Mouse (Mus musculus) bone marrow macrophage, adult 2 months (primary cell): ENCODE results near the gene Pla2g4d. TPM values are rescaled to one million over a fixed set of nuclear protein-coding genes. Genes with fewer than 3 reads are reported as not detected.
A peak's percentile ranks its signal among the peaks of the same experiment; 100 is the strongest.

ENCODE experiments used
- H3K27ac ChIP-seq: 2 replicates; pipeline ENCODE4 v1.5.1; 2012; ENCODE audit warnings: low read depth, low read length; ENCODE audit not compliant: insufficient read depth
- H3K4me1 ChIP-seq: 2 replicates; pipeline ENCODE4 v1.6.1; 2012; ENCODE audit warnings: low read length; ENCODE audit not compliant: control insufficient read depth, insufficient read depth
- H3K4me3 ChIP-seq: 2 replicates; pipeline ENCODE4 v1.5.1; 2012; ENCODE audit warnings: mild to moderate bottlenecking, low read length, moderate library complexity; ENCODE audit not compliant: insufficient read depth
- CTCF ChIP-seq: IDR thresholded peaks from 2 replicates; pipeline ENCODE4 v1.5.1; 2012; ENCODE audit warnings: low read depth, mild to moderate bottlenecking, low read length, moderate library complexity
- POLR2A ChIP-seq: IDR thresholded peaks from 2 replicates; pipeline ENCODE4 v1.6.1; 2012; ENCODE audit warnings: mild to moderate bottlenecking, low read depth, low read length, borderline replicate concordance
- polyA plus RNA-seq: library from polyadenylated mRNA; stranded (reverse); fragments of >200 nt; gene quantifications from 2 replicates; pipeline ENCODE4 v1.2.4, GENCODE M21; 2012; ENCODE audit not compliant: missing spikeins, insufficient read depth, insufficient read length

The Pla2g4d gene
- polyA plus RNA-seq, 1 experiment = not detected

- peaks cover 14% of the 10 kb centered on the region for H3K4me1 ChIP-seq
- H3K4me3 ChIP-seq = no peak overlapping the region
- TF ChIP-seq CTCF (no peak), POLR2A (no peak)
- no peak overlapping the region for H3K27ac ChIP-seq
Measured at GRCm38 (mm10) chr2:120291471-120292078, 2.6 kb upstream of the Pla2g4d start.

DNA sequence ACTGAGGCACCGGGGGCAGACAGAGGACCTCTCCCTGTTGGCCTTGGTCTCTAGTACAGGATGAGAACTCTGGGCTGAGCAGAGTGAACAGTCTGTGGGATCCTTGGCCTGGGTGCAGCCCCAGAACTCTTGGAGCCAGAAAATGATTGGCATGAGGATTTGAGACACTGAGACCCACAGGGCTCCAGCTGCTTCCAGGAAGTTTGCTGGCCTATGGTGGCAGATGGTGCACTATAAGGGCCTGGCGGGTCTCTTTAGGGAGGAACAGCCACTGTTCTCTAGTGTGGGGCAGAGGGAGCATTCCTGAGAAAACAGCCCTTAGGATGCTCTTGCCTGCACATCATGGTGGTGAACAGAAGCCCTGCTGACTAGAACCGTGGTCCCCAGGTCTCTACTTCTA lies 596 bp downstream of the Pla2g4d start:
- Histone ChIP-seq H3K4me1 (peaks cover 6% of the 10 kb centered on the region), H3K27ac (no peak overlapping the region), H3K4me3 (no peak overlapping the region)
- TF ChIP-seq CTCF = no peak

- TF ChIP-seq POLR2A (no peak), CTCF (no peak)
- no peak overlapping the region for H3K4me3 ChIP-seq
- no peaks in the 10 kb centered on the region for H3K4me1 ChIP-seq
- H3K27ac ChIP-seq = no peak overlapping the region
Measured at GRCm38 (mm10) chr2:120285639-120286038, 3.4 kb downstream of the Pla2g4d start.

- TF ChIP-seq POLR2A = no peak
Measured at GRCm38 (mm10) chr2:120284705-120285104, 4.3 kb downstream of the Pla2g4d start.

GRCm38 (mm10) chr2:120284094-120284493 lies 4.9 kb downstream of the Pla2g4d start:
- TF ChIP-seq POLR2A (no peak), CTCF (no peak)
- Histone ChIP-seq H3K4me1 (no peaks in the 10 kb centered on the region), H3K27ac (no peak overlapping the region), H3K4me3 (no peak overlapping the region)

More at GRCm38 (mm10) chr2:120284705-120285104, 4.3 kb downstream of the Pla2g4d start:
- no peaks in the 10 kb centered on the region for H3K4me1 ChIP-seq
- no peak overlapping the region for H3K4me3 ChIP-seq
- H3K27ac ChIP-seq = no peak overlapping the region

DNA sequence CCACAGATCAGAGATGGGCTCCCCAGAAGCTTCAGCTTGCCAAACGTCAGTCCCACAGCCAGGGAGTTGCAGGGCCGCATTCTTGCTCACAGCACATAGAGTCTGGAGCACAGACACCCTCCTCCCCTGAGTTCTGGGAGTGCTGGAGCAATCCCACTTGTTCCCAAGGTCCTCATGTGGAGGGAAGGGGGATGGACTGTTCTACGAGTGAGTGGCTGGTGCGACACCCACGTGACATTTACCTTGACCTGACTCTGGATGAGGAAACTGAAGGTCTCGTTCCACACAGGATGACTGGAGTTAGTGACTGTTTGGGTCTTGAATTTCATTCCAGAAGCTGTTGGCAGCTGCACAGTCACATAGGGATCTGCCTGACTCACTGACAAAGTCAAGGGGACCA lies 5.4 kb downstream of the Pla2g4d start:
- Histone ChIP-seq H3K27ac (no peak overlapping the region), H3K4me1 (no peaks in the 10 kb centered on the region), H3K4me3 (no peak overlapping the region)
- TF ChIP-seq CTCF (no peak), POLR2A (no peak)

DNA sequence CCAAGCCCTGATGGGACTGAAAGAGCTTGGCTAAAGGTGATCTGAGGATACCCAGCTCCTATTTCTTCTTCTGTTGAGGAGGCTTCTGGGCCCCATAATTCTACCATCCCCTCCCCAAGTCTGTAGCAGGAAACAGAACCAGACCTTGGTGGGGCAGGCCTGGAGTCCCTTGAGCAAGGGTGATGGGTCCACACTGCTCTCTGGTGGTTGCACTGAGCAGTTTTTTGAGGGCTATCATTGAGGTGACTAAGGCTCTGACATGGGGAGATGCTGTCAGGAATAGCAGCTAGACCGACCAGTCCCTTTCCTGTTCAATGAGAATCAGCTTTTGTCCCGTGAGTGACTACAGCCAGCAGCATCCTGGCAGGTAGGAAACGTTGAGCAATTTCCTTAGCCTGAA lies 7.8 kb downstream of the Pla2g4d start:
- Histone ChIP-seq H3K4me1 (no peaks in the 10 kb centered on the region), H3K27ac (no peak overlapping the region), H3K4me3 (no peak overlapping the region)
- TF ChIP-seq CTCF (no peak), POLR2A (no peak)

GRCm38 (mm10) chr2:120279961-120280360 lies 9.0 kb downstream of the Pla2g4d start:
- no peaks in the 10 kb centered on the region for H3K4me1 ChIP-seq
- no peak overlapping the region for H3K27ac ChIP-seq
- TF ChIP-seq POLR2A = no peak
- peak; percentile 91 for TF ChIP-seq CTCF
- no peak overlapping the region for H3K4me3 ChIP-seq

- no peak overlapping the region for H3K27ac ChIP-seq
Measured at GRCm38 (mm10) chr2:120276951-120277350, 12.0 kb downstream of the Pla2g4d start.

DNA sequence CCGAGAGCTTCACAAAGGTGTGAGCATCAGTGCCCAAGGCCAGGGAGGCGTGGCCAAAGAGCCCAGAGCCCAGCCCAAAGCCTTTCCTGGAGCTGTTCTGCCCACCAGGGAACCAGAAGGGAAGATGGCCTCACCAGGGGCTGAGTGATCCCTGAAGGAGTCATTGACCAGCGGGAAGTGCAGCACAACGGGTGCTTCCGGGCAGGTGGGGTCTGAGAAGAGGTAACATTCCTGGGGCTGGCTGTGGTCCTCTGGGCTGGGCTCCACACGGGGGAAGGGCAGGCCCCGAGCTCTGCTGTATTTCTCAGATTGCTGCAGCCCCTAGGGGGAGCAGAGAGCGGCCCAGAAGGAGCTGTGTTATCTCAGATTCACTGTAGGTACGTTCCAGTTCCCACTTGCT lies 20.4 kb downstream of the Pla2g4d start:
- Histone ChIP-seq H3K4me3 (no peak overlapping the region), H3K27ac (no peak overlapping the region), H3K4me1 (no peaks in the 10 kb centered on the region)
- no peak for TF ChIP-seq POLR2A
- no peak for TF ChIP-seq CTCF

More at GRCm38 (mm10) chr2:120276951-120277350, 12.0 kb downstream of the Pla2g4d start:
- no peak overlapping the region for H3K4me3 ChIP-seq
- TF ChIP-seq CTCF = no peak
- no peaks in the 10 kb centered on the region for H3K4me1 ChIP-seq

GRCm38 (mm10) chr2:120265523-120265922 lies 23.5 kb downstream of the Pla2g4d start:
- Histone ChIP-seq H3K4me3 (no peak overlapping the region), H3K4me1 (no peaks in the 10 kb centered on the region), H3K27ac (no peak overlapping the region)
- TF ChIP-seq POLR2A = no peak
- TF ChIP-seq CTCF = no peak

- TF ChIP-seq POLR2A (no peak), CTCF (no peak)
- Histone ChIP-seq H3K4me3 (no peak overlapping the region), H3K4me1 (no peaks in the 10 kb centered on the region), H3K27ac (no peak overlapping the region)
Measured at GRCm38 (mm10) chr2:120264858-120265257, 24.1 kb downstream of the Pla2g4d start.
